Mouse (Mus musculus) forebrain, embryonic 12.5 days (tissue): ENCODE data around the gene Prkch. TPM values are rescaled to one million over a fixed set of nuclear protein-coding genes. Genes with fewer than 3 reads are reported as not detected.

Experiments
- ATAC-seq: fragments of 200-750 bp; cut with Nextera tagmentation; 2 replicates; pipeline ENCODE4 v1.8.0; 2017; ENCODE audit warnings: moderate TSS enrichment; ENCODE audit not compliant: low FRiP score
- H3K27ac ChIP-seq: fragments of 300-500 bp; sonication (generic); 2 replicates; pipeline ENCODE4 v1.5.1; 2016; ENCODE audit warnings: mild to moderate bottlenecking
- H3K27me3 ChIP-seq: fragments of 300-500 bp; sonication (generic); 2 replicates; pipeline ENCODE4 v1.6.1; 2016; ENCODE audit warnings: mild to moderate bottlenecking
- H3K36me3 ChIP-seq: fragments of 300-500 bp; sonication (generic); replicated peaks from 2 replicates; pipeline ENCODE4 v1.6.1; 2016; ENCODE audit warnings: mild to moderate bottlenecking
- H3K4me1 ChIP-seq: fragments of 300-500 bp; sonication (generic); 2 replicates; pipeline ENCODE4 v1.6.1; 2016
- H3K4me2 ChIP-seq: fragments of 300-500 bp; sonication (generic); 2 replicates; pipeline ENCODE4 v1.6.1; 2016; ENCODE audit warnings: mild to moderate bottlenecking, moderate library complexity
- H3K4me3 ChIP-seq: fragments of 300-500 bp; sonication (generic); replicated peaks from 2 replicates; pipeline ENCODE4 v1.5.1; 2016; ENCODE audit warnings: mild to moderate bottlenecking
- H3K9ac ChIP-seq: fragments of 300-500 bp; sonication (generic); 2 replicates; pipeline ENCODE4 v1.6.1; 2016; ENCODE audit warnings: mild to moderate bottlenecking
- H3K9me3 ChIP-seq: fragments of 300-500 bp; sonication (generic); 2 replicates; pipeline ENCODE4 v1.6.1; 2016
- WGBS: fragments of 180-500 bp; shearing (Covaris S2); methylation state at CpG from one replicate; pipeline ENCODE4 v1.1.7; 2016; 5-methylcytosine and 5-hydroxymethylcytosine counted together
- polyA plus RNA-seq: library from polyadenylated mRNA; unstranded; fragments of >200 nt; fragmentation: Nextera tagmentation; extraction: Ambion mirVana; gene quantifications from 2 replicates; pipeline ENCODE4 v1.2.1, GENCODE M21; 2016

The Prkch gene
- polyA plus RNA-seq, 1 experiment from 2014 or later, result 6.0 TPM

DNA sequence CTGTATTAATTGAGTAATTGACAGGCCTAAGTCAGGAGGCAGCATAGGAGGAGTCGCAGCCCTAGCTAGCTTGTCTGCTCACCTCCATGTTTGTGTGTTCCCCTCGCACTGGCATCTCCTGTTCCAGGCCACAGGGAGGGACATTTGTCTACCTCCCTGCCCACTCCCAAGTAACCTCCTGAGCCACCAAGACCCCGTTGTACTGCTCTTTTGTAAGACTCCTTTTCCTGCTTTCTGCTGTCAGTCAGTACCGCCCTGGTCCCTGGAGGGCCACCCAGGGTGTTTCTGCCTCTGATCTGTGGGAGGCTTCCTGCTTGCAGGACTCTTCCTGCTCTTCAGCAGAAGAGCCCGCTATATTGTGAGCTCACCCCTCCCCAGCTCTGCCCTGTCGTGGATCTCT, 127.5 kb downstream of the Prkch start:
- 0 out of 2 replicates have a peak, but pooled peaks cover 7% of the 10 kb centered on the region for H3K27me3 ChIP-seq
- no peaks in the 10 kb centered on the region for H3K36me3 ChIP-seq
- ATAC-seq, result no peak
- H3K9ac ChIP-seq, result no peak overlapping the region
- H3K4me2 ChIP-seq, result no peak overlapping the region
- no peak overlapping the region for H3K4me3 ChIP-seq
- H3K9me3 ChIP-seq, result no peaks in the 10 kb centered on the region
- no peak overlapping the region for H3K27ac ChIP-seq
- 35% methylated on average over 6 of the region's 6 CpGs for WGBS
- H3K4me1 ChIP-seq, result no peaks in the 10 kb centered on the region

DNA sequence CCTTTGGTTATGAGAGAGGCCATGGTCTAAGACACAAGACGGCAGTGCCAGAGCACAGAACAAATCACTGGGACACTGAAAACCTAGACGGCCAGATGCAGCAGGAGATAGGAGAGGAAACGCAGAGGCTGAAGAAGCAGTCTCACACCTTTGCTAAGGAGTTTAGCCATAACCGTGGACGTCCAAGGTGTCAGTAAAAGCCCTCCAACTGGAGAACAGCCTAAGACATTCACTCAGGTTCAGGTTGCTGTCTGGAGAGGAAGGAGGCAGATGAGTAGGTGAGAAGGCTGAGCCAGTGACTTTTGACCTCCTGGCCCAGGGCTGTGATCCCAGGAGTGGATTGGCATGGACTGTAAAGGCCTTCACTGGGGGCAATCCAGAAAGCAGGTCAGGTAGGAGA, 130.0 kb downstream of the Prkch start:
- no peaks in the 10 kb centered on the region for H3K4me1 ChIP-seq
- H3K4me3 ChIP-seq, result no peak overlapping the region
- no peaks in the 10 kb centered on the region for H3K36me3 ChIP-seq
- ATAC-seq, result no peak
- H3K9me3 ChIP-seq, result no peaks in the 10 kb centered on the region
- H3K27ac ChIP-seq, result no peak overlapping the region
- no peak overlapping the region for H3K4me2 ChIP-seq
- H3K9ac ChIP-seq, result no peak overlapping the region
- 97% methylated on average over 5 of the region's 5 CpGs for WGBS
- H3K27me3 ChIP-seq, result 0 out of 2 replicates have a peak, but pooled peaks cover 7% of the 10 kb centered on the region

DNA sequence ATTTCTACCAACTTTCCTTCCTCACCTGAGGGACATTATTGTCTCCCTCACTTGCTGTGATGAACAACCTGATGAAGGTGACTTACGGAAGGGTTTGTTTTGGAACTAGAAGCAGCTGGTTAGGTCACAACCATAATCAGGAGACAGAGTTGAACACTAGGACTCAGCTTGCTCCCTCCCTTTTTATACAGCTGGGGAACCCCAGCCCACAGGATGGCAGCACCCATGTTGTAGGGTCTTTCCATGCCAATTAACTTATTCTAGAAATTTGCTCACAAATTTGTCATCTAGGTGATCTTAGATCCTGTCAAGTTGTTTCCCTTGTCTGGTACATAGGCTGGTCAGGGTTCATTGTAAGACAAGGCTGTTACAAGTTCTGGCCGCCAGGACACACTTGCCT, 130.7 kb downstream of the Prkch start:
- Histone ChIP-seq H3K9me3 (no peaks in the 10 kb centered on the region), H3K4me1 (no peaks in the 10 kb centered on the region), H3K9ac (no peak overlapping the region), H3K27me3 (0 out of 2 replicates have a peak, but pooled peaks cover under 1% of the 10 kb centered on the region), H3K4me2 (no peak overlapping the region), H3K36me3 (no peaks in the 10 kb centered on the region), H3K27ac (no peak overlapping the region), H3K4me3 (no peak overlapping the region)
- ATAC-seq, result no peak
- 90% methylated on average over 2 of the region's 2 CpGs for WGBS

DNA sequence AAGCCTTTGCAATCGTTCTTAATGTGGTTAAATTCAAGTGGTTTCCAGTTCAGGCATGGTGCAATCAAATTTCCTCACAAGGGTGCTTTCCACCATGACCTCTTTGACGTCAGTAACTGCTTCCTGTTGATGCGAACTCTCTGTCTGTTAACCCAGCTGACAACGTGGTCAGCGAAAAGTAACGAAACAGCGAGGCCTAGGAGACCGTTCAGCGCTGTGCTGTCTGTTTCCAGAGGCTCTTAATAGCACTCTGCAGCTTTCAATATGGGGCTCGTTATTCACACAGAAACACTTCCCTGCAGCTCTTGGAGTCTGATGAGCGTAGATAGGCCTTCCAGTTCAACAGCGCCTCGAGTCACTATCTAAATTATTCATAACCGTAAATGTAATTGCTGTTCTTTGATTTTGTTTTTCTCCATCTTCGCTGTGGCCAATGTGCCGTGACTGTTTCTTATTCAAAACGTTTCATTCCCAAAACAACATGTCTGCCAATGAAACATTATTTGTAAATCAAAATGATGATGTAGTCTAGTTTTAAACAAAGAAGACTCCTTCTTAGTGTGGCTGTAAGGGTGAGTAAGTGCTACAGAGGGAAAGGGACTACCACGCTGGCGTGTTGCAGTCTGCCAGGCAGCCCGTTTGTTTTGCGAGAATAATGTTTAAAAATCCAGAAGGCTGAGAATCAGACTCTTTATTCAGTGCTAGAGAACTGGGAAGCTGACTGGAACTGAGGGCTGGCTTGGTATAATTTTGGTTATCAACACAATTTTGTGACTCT, 131.5 kb downstream of the Prkch start:
- no peak overlapping the region for H3K4me2 ChIP-seq
- no peak overlapping the region for H3K4me3 ChIP-seq
- ATAC-seq, result no peak
- no peaks in the 10 kb centered on the region for H3K4me1 ChIP-seq
- no peaks in the 10 kb centered on the region for H3K9me3 ChIP-seq
- WGBS, result 62% methylated on average over 21 of the region's 21 CpGs
- H3K9ac ChIP-seq, result no peak overlapping the region
- H3K27me3 ChIP-seq, result no peaks in the 10 kb centered on the region
- no peaks in the 10 kb centered on the region for H3K36me3 ChIP-seq
- no peak overlapping the region for H3K27ac ChIP-seq

DNA sequence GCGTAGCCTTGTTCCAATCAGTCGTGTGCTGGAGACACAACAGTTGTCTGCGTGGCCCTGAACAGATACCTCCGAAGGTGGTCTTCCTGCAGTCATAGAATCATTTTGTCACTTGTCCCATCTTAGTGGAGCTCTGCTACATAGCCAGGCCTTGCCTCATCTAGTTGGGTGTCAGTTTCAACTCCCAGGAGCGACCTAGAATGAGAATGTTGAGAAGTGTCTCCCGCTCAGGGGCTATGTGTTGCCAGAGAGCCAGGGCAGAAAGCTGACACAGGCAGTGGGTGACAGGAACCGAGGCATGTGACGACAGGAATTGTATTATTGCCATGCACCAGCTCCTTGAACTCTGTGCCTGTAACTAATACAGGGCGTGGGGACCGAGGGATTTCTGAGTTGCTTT, 133.4 kb downstream of the Prkch start:
- Histone ChIP-seq H3K9me3 (no peaks in the 10 kb centered on the region), H3K9ac (no peak overlapping the region), H3K4me1 (no peaks in the 10 kb centered on the region), H3K27ac (no peak overlapping the region), H3K27me3 (no peaks in the 10 kb centered on the region), H3K36me3 (no peaks in the 10 kb centered on the region), H3K4me3 (no peak overlapping the region), H3K4me2 (no peak overlapping the region)
- ATAC-seq, result no peak
- WGBS, result 88% methylated on average over 10 of the region's 10 CpGs

DNA sequence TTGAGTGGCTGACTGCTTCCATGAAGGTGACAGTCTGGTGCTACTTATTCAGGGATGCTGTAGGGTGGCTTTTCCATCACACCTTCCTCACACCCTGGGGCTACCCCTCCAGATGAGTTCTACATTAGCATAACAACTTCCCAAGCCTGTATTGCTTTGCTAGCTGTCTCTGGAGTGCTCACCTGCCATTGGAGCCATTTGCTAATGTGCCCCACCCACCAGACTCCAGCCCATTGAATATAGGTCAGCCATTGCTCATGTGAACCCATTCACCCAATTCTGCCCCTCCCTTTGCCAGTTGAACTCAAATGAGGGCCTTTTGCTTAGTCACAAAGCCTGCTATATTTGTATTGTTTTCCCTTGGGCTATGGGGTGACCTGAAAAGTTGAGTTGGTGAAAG, 135.2 kb downstream of the Prkch start:
- H3K36me3 ChIP-seq, result no peaks in the 10 kb centered on the region
- no peaks in the 10 kb centered on the region for H3K4me1 ChIP-seq
- H3K27ac ChIP-seq, result no peak overlapping the region
- no peak for ATAC-seq
- H3K4me3 ChIP-seq, result no peak overlapping the region
- no peak overlapping the region for H3K4me2 ChIP-seq
- no peak overlapping the region for H3K9ac ChIP-seq
- H3K27me3 ChIP-seq, result no peaks in the 10 kb centered on the region
- H3K9me3 ChIP-seq, result no peaks in the 10 kb centered on the region

DNA sequence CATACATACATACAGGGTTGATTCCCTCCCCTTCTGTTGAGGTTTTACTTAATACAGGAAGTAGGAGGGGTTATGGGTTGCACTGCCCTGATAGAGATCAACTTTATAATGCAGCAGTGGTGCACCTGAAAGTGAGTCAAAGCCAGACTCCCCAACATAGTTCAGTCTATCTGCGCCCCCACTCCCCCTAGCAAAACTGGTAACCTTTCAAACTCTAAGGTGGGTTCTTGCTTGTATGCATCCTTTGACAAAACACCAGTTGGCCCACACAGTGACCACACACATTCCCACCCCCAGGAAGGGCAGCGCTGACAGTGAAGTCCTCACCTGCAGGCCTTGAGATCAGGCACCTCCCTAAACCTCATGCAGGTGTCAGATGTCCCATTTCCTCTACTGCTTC, 135.9 kb downstream of the Prkch start:
- Histone ChIP-seq H3K36me3 (no peaks in the 10 kb centered on the region), H3K27me3 (no peaks in the 10 kb centered on the region), H3K9ac (no peak overlapping the region), H3K4me1 (no peaks in the 10 kb centered on the region), H3K27ac (no peak overlapping the region), H3K9me3 (no peaks in the 10 kb centered on the region), H3K4me3 (no peak overlapping the region), H3K4me2 (no peak overlapping the region)
- WGBS, result 88% methylated on average over 2 of the region's 2 CpGs
- no peak for ATAC-seq

DNA sequence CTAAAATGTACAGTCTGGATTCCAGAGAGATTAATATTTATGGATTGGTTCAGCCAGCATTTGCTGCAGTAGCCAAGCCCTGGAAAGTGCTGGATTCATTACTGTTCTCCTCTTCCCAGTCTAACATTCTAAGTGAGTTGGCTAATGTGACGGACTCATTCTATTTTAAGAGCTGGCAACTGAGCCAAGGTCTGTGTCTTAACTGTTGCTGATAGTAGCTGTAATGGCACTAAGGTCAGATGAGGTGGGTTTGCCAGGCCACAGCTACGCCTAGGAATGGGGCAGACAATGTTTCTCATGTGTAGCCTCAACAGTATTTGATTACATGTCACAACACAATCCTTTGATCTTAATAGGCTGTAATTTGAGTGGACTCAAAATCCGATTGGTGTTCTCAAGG, 137.5 kb downstream of the Prkch start:
- 66% methylated on average over 3 of the region's 3 CpGs for WGBS

DNA sequence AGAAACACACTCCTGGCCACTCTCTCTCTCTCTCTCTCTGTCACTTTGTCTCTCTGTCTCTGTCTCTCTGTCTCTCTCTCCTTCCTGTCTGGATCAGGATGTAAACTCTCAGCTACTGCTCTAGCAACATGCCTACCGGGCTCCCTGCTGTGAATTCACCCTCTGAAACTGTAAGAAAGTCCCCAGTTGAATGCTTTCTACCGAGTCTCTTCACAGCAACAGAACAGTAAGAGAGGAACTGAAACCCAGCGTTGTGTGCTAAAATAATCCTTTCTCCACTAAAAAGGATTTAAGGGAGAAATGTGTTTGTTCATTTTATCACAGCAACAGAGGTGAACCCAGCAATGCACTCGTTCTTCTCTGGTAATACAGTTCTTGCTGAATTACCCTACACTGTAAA, 138.5 kb downstream of the Prkch start:
- Histone ChIP-seq H3K9ac (no peak overlapping the region), H3K27ac (no peak overlapping the region), H3K27me3 (peaks cover 8% of the 10 kb centered on the region; the same call in 1 of the 2 replicates), H3K4me2 (no peak overlapping the region), H3K4me1 (no peaks in the 10 kb centered on the region), H3K36me3 (no peaks in the 10 kb centered on the region), H3K4me3 (no peak overlapping the region), H3K9me3 (no peaks in the 10 kb centered on the region)
- ATAC-seq, result no peak
- 81% methylated on average over 4 of the region's 4 CpGs for WGBS

More for the DNA sequence above, 137.5 kb downstream of the Prkch start:
- ATAC-seq, result no peak
- H3K36me3 ChIP-seq, result no peaks in the 10 kb centered on the region
- no peak overlapping the region for H3K4me2 ChIP-seq
- no peaks in the 10 kb centered on the region for H3K27me3 ChIP-seq
- no peaks in the 10 kb centered on the region for H3K4me1 ChIP-seq
- H3K27ac ChIP-seq, result no peak overlapping the region
- H3K9me3 ChIP-seq, result no peaks in the 10 kb centered on the region
- no peak overlapping the region for H3K4me3 ChIP-seq
- H3K9ac ChIP-seq, result no peak overlapping the region

DNA sequence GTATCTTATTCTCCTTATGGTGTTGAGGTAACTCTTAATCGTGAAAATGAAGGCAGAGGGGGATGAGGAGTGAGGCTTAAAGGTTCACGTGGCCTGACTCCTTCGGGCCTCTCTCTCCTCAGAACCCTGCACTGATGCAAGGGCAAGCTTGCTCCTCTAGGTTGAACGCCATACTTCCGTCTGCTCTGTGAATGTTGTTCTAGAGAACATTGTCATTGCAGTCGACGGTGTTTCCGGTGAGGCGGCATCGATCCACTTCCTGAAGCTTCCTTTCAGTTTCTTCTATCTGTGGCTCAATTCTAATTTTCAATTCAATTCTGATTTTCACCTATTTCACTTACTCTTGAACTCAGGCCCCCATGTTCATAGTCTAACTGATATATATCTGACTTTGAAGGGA, 139.3 kb downstream of the Prkch start:
- Histone ChIP-seq H3K9me3 (no peaks in the 10 kb centered on the region), H3K4me3 (no peak overlapping the region), H3K9ac (no peak overlapping the region), H3K36me3 (no peaks in the 10 kb centered on the region), H3K27me3 (peaks cover 16% of the 10 kb centered on the region; the same call in 1 of the 2 replicates), H3K4me1 (no peaks in the 10 kb centered on the region), H3K27ac (no peak overlapping the region), H3K4me2 (no peak overlapping the region)
- ATAC-seq, result no peak
- WGBS, result 94% methylated on average over 10 of the region's 10 CpGs

DNA sequence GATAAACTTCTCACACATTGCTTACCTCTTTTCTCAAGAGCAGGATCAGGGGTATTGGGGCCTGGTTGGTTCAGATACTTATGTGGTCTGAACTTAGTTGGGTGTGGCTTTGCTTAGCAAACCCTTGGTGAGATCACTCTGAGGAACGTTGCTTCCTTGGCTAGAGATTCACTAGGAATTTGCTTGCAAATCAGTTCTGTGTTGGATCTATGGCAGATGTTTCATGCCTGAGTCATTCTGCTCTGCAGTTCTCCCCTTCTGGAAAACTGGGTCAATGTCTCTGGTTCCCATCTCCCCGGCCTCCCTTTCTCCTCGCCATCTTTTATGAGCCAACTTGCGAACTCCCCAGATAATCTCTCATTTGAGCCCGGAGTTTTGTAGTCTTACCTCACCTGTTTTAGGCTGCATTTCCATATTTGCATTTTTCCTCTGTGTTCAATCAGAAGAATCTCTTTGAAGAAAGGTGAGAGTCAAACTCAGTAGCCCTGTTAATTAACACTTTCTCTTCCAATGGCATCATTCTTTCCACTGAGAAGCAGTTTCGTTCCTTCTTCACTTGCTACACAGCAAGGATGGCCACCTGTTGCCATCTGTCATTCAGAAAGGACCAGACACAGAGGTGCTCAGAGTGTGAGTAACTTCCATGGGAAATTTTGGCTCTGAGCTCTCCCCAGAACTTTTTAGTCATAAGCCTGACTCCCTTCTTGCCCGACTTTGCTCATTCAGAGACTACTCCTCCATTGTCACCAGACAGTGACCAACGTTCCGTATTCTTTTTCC, 141.4 kb downstream of the Prkch start:
- H3K4me3 ChIP-seq, result no peak overlapping the region
- H3K4me1 ChIP-seq, result peaks cover 6% of the 10 kb centered on the region
- H3K36me3 ChIP-seq, result no peaks in the 10 kb centered on the region
- no peak overlapping the region for H3K4me2 ChIP-seq
- no peak overlapping the region for H3K27ac ChIP-seq
- no peaks in the 10 kb centered on the region for H3K9me3 ChIP-seq
- WGBS, result 91% methylated on average over 9 of the region's 9 CpGs
- ATAC-seq, result no peak
- peaks cover 20% of the 10 kb centered on the region for H3K27me3 ChIP-seq
- no peak overlapping the region for H3K9ac ChIP-seq

DNA sequence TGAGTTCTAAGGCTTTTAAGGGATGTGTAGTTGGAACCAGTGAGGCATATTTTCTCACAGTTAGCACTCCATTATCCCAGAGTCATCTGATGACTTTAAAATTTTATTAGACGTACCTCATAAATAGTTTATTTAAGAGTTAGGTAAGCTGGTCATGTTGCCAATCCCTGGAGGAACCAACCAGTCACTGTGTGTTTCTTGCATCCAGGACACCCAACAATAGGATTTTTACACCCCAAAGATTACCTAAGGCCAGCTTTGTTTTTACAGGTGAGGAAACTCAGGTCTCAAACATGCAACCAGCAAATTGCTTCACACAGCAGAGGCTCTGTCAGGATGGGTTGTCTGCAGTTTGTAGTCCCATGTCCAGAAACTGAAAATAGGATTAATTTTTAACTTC, 142.4 kb downstream of the Prkch start:
- no peak overlapping the region for H3K9ac ChIP-seq
- H3K36me3 ChIP-seq, result no peaks in the 10 kb centered on the region
- no peaks in the 10 kb centered on the region for H3K9me3 ChIP-seq
- no peak overlapping the region for H3K4me2 ChIP-seq
- peaks cover 9% of the 10 kb centered on the region for H3K4me1 ChIP-seq
- H3K27ac ChIP-seq, result no peak overlapping the region
- WGBS, result 89% methylated on average over 1 of the region's 1 CpGs
- H3K4me3 ChIP-seq, result no peak overlapping the region
- H3K27me3 ChIP-seq, result peaks cover 23% of the 10 kb centered on the region
- ATAC-seq, result no peak

DNA sequence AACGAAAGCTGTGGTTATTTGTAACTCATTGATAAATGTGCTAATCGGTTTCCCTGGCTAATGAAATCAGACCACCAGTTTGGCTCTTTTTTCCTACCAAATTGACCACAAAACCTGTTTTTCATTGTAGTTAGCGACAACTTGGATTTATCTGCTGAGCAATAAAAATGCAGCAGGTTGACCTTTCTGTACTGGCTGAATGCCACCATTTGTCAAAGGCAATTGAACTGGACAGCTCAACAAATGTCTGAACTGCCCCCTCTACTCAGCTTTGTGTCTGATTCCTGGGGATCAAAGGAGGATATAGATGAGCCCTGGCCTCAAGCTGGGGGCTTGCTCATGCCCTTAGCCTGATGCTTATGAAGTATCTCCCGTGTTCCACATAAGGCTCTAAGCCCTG, 146.0 kb downstream of the Prkch start:
- no peak overlapping the region for H3K9ac ChIP-seq
- H3K4me3 ChIP-seq, result no peak overlapping the region
- WGBS, result 9% methylated on average over 4 of the region's 4 CpGs
- no peaks in the 10 kb centered on the region for H3K9me3 ChIP-seq
- H3K4me2 ChIP-seq, result no peak overlapping the region
- H3K27ac ChIP-seq, result no peak overlapping the region
- ATAC-seq, result no peak
- H3K27me3 ChIP-seq, result peaks cover 28% of the 10 kb centered on the region
- H3K4me1 ChIP-seq, result peaks cover 12% of the 10 kb centered on the region
- no peaks in the 10 kb centered on the region for H3K36me3 ChIP-seq
